ENCODE assay signal across 12 mouse cellular contexts in genomic region chr6:121508266-121508665, GRCm38 (mm10). TPM values are rescaled to one million over a fixed set of nuclear protein-coding genes. Genes with fewer than 3 reads are reported as not detected.
DNase-seq lines count a peak whose midpoint lies in the region; ATAC-seq and TF ChIP-seq lines count a peak whose summit lies in the region.
"Had no signal": no experiment of that assay in that cellular context is flagged by ENCODE, and none has a peak within 500 bp of the region (broad histone marks: within the 10 kb centered on the region; RNA-seq: fewer than 3 reads in every experiment).

No protein-coding gene starts in this region.

- H3K4me3 ChIP-seq in forebrain, embryonic 11.5 days (ENCODE audit: low read depth, low read length): no peak overlapping the region
- H3K4me3 ChIP-seq in forebrain, embryonic 15.5 days: no peak overlapping the region
- H3K4me3 ChIP-seq in lung, postnatal 0 days (ENCODE audit: low read depth, low read length): no peak overlapping the region
- H3K4me3 ChIP-seq: limb, embryonic 10.5 days had no signal

- H3K27ac ChIP-seq in forebrain, embryonic 11.5 days (ENCODE audit: low read depth, low read length): no peak overlapping the region
- H3K27ac ChIP-seq in forebrain, embryonic 15.5 days (replicated peaks): no peak overlapping the region
- H3K27ac ChIP-seq in lung, postnatal 0 days (ENCODE audit: low read length): no peak overlapping the region
- H3K27ac ChIP-seq: limb, embryonic 10.5 days had no signal

- no peaks in the 10 kb centered on the region for H3K4me1 ChIP-seq in forebrain, embryonic 11.5 days (replicated peaks; ENCODE audit: control insufficient read depth, insufficient read depth, low read length)
- H3K4me1 ChIP-seq in forebrain, embryonic 15.5 days: 0 out of 2 replicates have a peak, but pooled peaks cover 4% of the 10 kb centered on the region
- no peaks in the 10 kb centered on the region for H3K4me1 ChIP-seq in lung, postnatal 0 days (ENCODE audit: insufficient read depth, low read depth, low read length)
- H3K4me1 ChIP-seq: limb, embryonic 10.5 days had no signal

- TF ChIP-seq CTCF in lung, postnatal 0 days (IDR thresholded peaks at IDR 0.05): peak; percentile 37

- H3K36me3 ChIP-seq in forebrain, embryonic 11.5 days (ENCODE audit: control insufficient read depth, insufficient read depth, low read length): no peaks in the 10 kb centered on the region
- no peaks in the 10 kb centered on the region for H3K36me3 ChIP-seq in forebrain, embryonic 15.5 days
- H3K36me3 ChIP-seq in lung, postnatal 0 days (ENCODE audit: insufficient read depth, low read length): no peaks in the 10 kb centered on the region
- H3K36me3 ChIP-seq: limb, embryonic 10.5 days had no signal

- DNase-seq in forebrain, embryonic 11.5 days (ENCODE audit: low spot score): peak; percentile 46
- no peak for DNase-seq in lung, postnatal 0 days (ENCODE audit: low spot score)
- DNase-seq in lung, postnatal 36 days: no peak
- peak; percentile 72 for DNase-seq in R1 (ENCODE audit: low read depth, low spot score)
- DNase-seq in induced T-regulatory cell, adult 2 months (ENCODE audit: low read depth): peak; percentile 14
- DNase-seq in lung, adult 18-20 months: no peak
- no peak for DNase-seq in kidney, adult 11 months
- DNase-seq: heart, adult 11 months; lung, postnatal 14 days had no signal

- no peaks in the 10 kb centered on the region for H3K27me3 ChIP-seq in forebrain, embryonic 11.5 days (ENCODE audit: control insufficient read depth, insufficient read depth, low read length)
- H3K27me3 ChIP-seq in forebrain, embryonic 15.5 days: no peaks in the 10 kb centered on the region
- no peaks in the 10 kb centered on the region for H3K27me3 ChIP-seq in lung, postnatal 0 days (replicated peaks; ENCODE audit: insufficient read depth, low read length)

- WGBS in forebrain, embryonic 11.5 days: 70% methylated on average over 5 of the region's 5 CpGs
- 74% methylated on average over 5 of the region's 5 CpGs for WGBS in forebrain, embryonic 15.5 days
- whole genome bisulfite sequencing in lung, postnatal 0 days: 56% methylated on average over 5 of the region's 5 CpGs

- no peak for ATAC-seq in forebrain, embryonic 11.5 days (replicated peaks; ENCODE audit: low FRiP score)
- no peak for ATAC-seq in forebrain, embryonic 15.5 days (replicated peaks)
- no peak for ATAC-seq in lung, postnatal 0 days
- ATAC-seq: forebrain, embryonic 16.5 days had no signal

- no peaks in the 10 kb centered on the region for H3K9me3 ChIP-seq in forebrain, embryonic 11.5 days (ENCODE audit: control insufficient read depth, low read length)
- H3K9me3 ChIP-seq in forebrain, embryonic 15.5 days: no peaks in the 10 kb centered on the region
- H3K9me3 ChIP-seq in lung, postnatal 0 days (ENCODE audit: low read length): no peaks in the 10 kb centered on the region
- H3K9me3 ChIP-seq: limb, embryonic 10.5 days had no signal

- H3K4me2 ChIP-seq in forebrain, embryonic 11.5 days (ENCODE audit: low read depth, low read length, severe bottlenecking): no peak overlapping the region
- no peak overlapping the region for H3K4me2 ChIP-seq in forebrain, embryonic 15.5 days (replicated peaks)
- H3K4me2 ChIP-seq in lung, postnatal 0 days (replicated peaks; ENCODE audit: low read depth, low read length): no peak overlapping the region

- no peak for TF ChIP-seq EP300 in lung, postnatal 0 days (IDR thresholded peaks at IDR 0.05)

- H3K9ac ChIP-seq in forebrain, embryonic 11.5 days (ENCODE audit: low read length): no peak overlapping the region
- H3K9ac ChIP-seq in forebrain, embryonic 15.5 days (replicated peaks): no peak overlapping the region
- H3K9ac ChIP-seq in lung, postnatal 0 days (replicated peaks; ENCODE audit: low read depth): no peak overlapping the region

RNA-seq across cellular contexts. Expression of gene Iqsec3, which starts 34.8 kb away (rescaled TPM):
- 0.90 and 1.1 TPM in 2 replicates for polyA plus RNA-seq in forebrain, embryonic 11.5 days (2014; fragmentation: Nextera tagmentation; extraction: Ambion mirVana)
- polyA plus RNA-seq in forebrain, embryonic 15.5 days (2015; fragmentation: Nextera tagmentation; extraction: Ambion mirVana): 4.8 and 5.1 TPM in 2 replicates
- polyA plus RNA-seq in lung, postnatal 0 days (2015; fragmentation: Nextera tagmentation; extraction: Ambion mirVana): not detected in 2 replicates

Comparison
In these comparisons a context has a peak if more than half of its experiments do, and no peak if none do; other contexts are left out.
1. DNase-seq: peak in forebrain, embryonic 11.5 days (single experiment), R1 (single experiment) and induced T-regulatory cell, adult 2 months (single experiment); none in lung, postnatal 0 days (single experiment), lung, postnatal 36 days (single experiment), lung, adult 18-20 months (0 of 2) and kidney, adult 11 months (single experiment).